Mouse (Mus musculus) CH12.LX (cell line): ENCODE results near the gene Scml4. TPM values are rescaled to one million over a fixed set of nuclear protein-coding genes. Genes with fewer than 3 reads are reported as not detected.

Experiments
- DNase-seq: peaks from one replicate; pipeline ENCODE4 v3.0.0-alpha.2; 2013; ENCODE audit errors: extremely low read depth
- H3K27ac ChIP-seq: 2 replicates; pipeline ENCODE4 v1.5.1; 2012; ENCODE audit warnings: low read depth, mild to moderate bottlenecking, control low read depth, moderate library complexity; ENCODE audit not compliant: insufficient read depth
- H3K27me3 ChIP-seq: replicated peaks from 2 replicates; pipeline ENCODE3; 2012; ENCODE audit warnings: inconsistent platforms
- H3K36me3 ChIP-seq, 2 experiments: replicated peaks in 1 of 2; 2 replicates each; pipeline versions ENCODE3 to v1.6.1; 2012; ENCODE audit warnings: inconsistent platforms in 1 of 2, low read length in 1 of 2, mild to moderate bottlenecking in 1 of 2, mixed read lengths in 1 of 2, moderate library complexity in 1 of 2; ENCODE audit not compliant: control insufficient read depth in 1 of 2, insufficient read depth in 1 of 2
- H3K4me1 ChIP-seq, 2 experiments: 2 replicates each; pipeline ENCODE4 v1.6.1; 2012; ENCODE audit warnings: inconsistent platforms in 1 of 2, moderate library complexity in 1 of 2; ENCODE audit not compliant: insufficient read depth in 2 of 2, control insufficient read depth in 1 of 2
- H3K4me2 ChIP-seq: 2 replicates; pipeline ENCODE4 v1.6.1; 2012; ENCODE audit warnings: low read depth, mild to moderate bottlenecking, control low read depth; ENCODE audit not compliant: poor library complexity, insufficient read depth, severe bottlenecking
- H3K4me3 ChIP-seq, 3 experiments: fragments of 150-350 bp in 1 of 3; sonication (generic) in 1 of 3; replicated peaks in 1 of 3; 2 replicates each; pipeline versions ENCODE3 to v1.5.1; 2011 to 2012; ENCODE audit warnings: low read depth in 2 of 3, low read length in 2 of 3, mild to moderate bottlenecking in 2 of 3, moderate library complexity in 2 of 3, control low read depth in 1 of 3, improper control_type of control experiment in 1 of 3, inconsistent platforms in 1 of 3, mixed read lengths in 1 of 3; ENCODE audit not compliant: poor library complexity in 1 of 3
- H3K79me2 ChIP-seq: replicated peaks from 2 replicates; pipeline ENCODE4 v1.6.1; 2012; ENCODE audit warnings: mild to moderate bottlenecking, moderate library complexity; ENCODE audit not compliant: control insufficient read depth, poor library complexity, insufficient read depth, severe bottlenecking; ENCODE audit errors: extremely low read depth
- H3K9ac ChIP-seq: 2 replicates; pipeline ENCODE4 v1.6.1; 2012; ENCODE audit warnings: low read depth, mild to moderate bottlenecking, control low read depth, moderate library complexity; ENCODE audit not compliant: insufficient read depth
- H3K9me3 ChIP-seq: replicated peaks from 2 replicates; pipeline ENCODE3; 2012; ENCODE audit warnings: low read length, inconsistent platforms, mixed read lengths
- CHD1 ChIP-seq: IDR thresholded peaks from 2 replicates; pipeline ENCODE4 v1.6.1; 2012; ENCODE audit warnings: low read depth, low read length, improper control_type of control experiment, inconsistent platforms
- ELF1 ChIP-seq: IDR thresholded peaks from 2 replicates; pipeline ENCODE4 v1.6.1; 2014; ENCODE audit warnings: low read depth, mild to moderate bottlenecking, inconsistent platforms, low read length, improper control_type of control experiment
- EP300 ChIP-seq: IDR thresholded peaks from 2 replicates; pipeline ENCODE4 v1.6.1; 2011; ENCODE audit warnings: low read length, improper control_type of control experiment
- ETS1 ChIP-seq: conservative IDR thresholded peaks from 2 replicates; pipeline ENCODE4 v1.6.1; 2012; ENCODE audit warnings: low read depth, mild to moderate bottlenecking, inconsistent platforms, low read length, improper control_type of control experiment, moderate library complexity
- GABPA ChIP-seq: IDR thresholded peaks from 2 replicates; pipeline ENCODE4 v1.6.1; 2012; ENCODE audit warnings: low read depth, low read length, improper control_type of control experiment, inconsistent platforms; ENCODE audit not compliant: insufficient replicate concordance
- HCFC1 ChIP-seq: IDR thresholded peaks from 2 replicates; pipeline ENCODE4 v1.6.1; 2012; ENCODE audit warnings: low read depth, mild to moderate bottlenecking, inconsistent platforms, low read length, improper control_type of control experiment
- JUN ChIP-seq: IDR thresholded peaks from 2 replicates; pipeline ENCODE4 v1.6.1; 2011; ENCODE audit warnings: low read depth, mild to moderate bottlenecking, low read length, improper control_type of control experiment, moderate library complexity; ENCODE audit not compliant: insufficient read depth
- KAT2A ChIP-seq: IDR thresholded peaks from 2 replicates; pipeline ENCODE4 v1.6.1; 2012; ENCODE audit warnings: low read length, improper control_type of control experiment, inconsistent platforms; ENCODE audit not compliant: insufficient replicate concordance
- MAFK ChIP-seq: IDR thresholded peaks from 2 replicates; pipeline ENCODE4 v1.6.1; 2011; ENCODE audit warnings: low read length, improper control_type of control experiment; ENCODE audit not compliant: insufficient replicate concordance
- MAX ChIP-seq: IDR thresholded peaks from 2 replicates; pipeline ENCODE4 v1.6.1; 2011; ENCODE audit warnings: low read length, improper control_type of control experiment
- MAZ ChIP-seq: IDR thresholded peaks from 2 replicates; pipeline ENCODE4 v1.6.1; 2012; ENCODE audit warnings: low read depth, mild to moderate bottlenecking, inconsistent platforms, low read length, improper control_type of control experiment, moderate library complexity
- MEF2A ChIP-seq: IDR thresholded peaks from 2 replicates; pipeline ENCODE4 v1.6.1; 2014; ENCODE audit warnings: low read depth, mild to moderate bottlenecking, inconsistent platforms, low read length, improper control_type of control experiment, borderline replicate concordance
- MYC ChIP-seq: IDR thresholded peaks from 2 replicates; pipeline ENCODE4 v1.6.1; 2011; ENCODE audit warnings: low read depth, mild to moderate bottlenecking, improper control_type of control experiment, low read length
- PAX5 ChIP-seq: IDR thresholded peaks from 2 replicates; pipeline ENCODE4 v1.6.1; 2012; ENCODE audit warnings: low read length, inconsistent platforms, mixed read lengths
- RAD21 ChIP-seq: IDR thresholded peaks from 2 replicates; pipeline ENCODE4 v1.6.1; 2011; ENCODE audit warnings: low read depth, mild to moderate bottlenecking, low read length, improper control_type of control experiment, moderate library complexity
- TBP ChIP-seq: conservative IDR thresholded peaks from 2 replicates; pipeline ENCODE4 v1.6.1; 2011; ENCODE audit warnings: low read depth, low read length, improper control_type of control experiment
- TCF12 ChIP-seq: IDR thresholded peaks from 2 replicates; pipeline ENCODE4 v1.6.1; 2014; ENCODE audit warnings: low read depth, mild to moderate bottlenecking, inconsistent platforms, low read length, improper control_type of control experiment
- ZKSCAN1 ChIP-seq: IDR thresholded peaks from 2 replicates; pipeline ENCODE4 v1.6.1; 2012; ENCODE audit warnings: low read depth, inconsistent platforms, low read length, improper control_type of control experiment, borderline replicate concordance
- dilution Hi-C: fragments of 300-500 bp; cut with MboI; formaldehyde crosslinking; loops from 2 replicates; pipeline ENCODE4 v1.14.3; 2020; ENCODE audit warnings: low sequenced_read_pairs; ENCODE audit not compliant: extremely low pct_unique_long_range_greater_than_20kb, extremely low pct_ligation_motif_present
- in situ Hi-C: fragments of 300-500 bp; cut with MboI; formaldehyde crosslinking; loops from 3 replicates; pipeline ENCODE4 v1.14.3; 2019; ENCODE audit warnings: low sequenced_read_pairs, low pct_ligation_motif_present, low pct_unique_long_range_greater_than_20kb, mixed read lengths
- polyA plus RNA-seq: library from polyadenylated mRNA; unstranded; fragments of >175 nt; gene quantifications from 2 replicates; pipeline ENCODE4 v1.2.1, GENCODE M21; 2012; ENCODE audit warnings: low read depth; ENCODE audit not compliant: insufficient read length
- total RNA-seq, 2 experiments: library from RNA; depleted of rRNA; stranded (reverse); fragments of 300-350 nt in 1 of 2; fragments of >200 nt in 1 of 2; gene quantifications; 2 replicates each; pipeline ENCODE4 v1.2.3; 2012 to 2014

Scml4 gene
- total and polyA plus RNA-seq, 3 experiments: 2.7 to 3.3 (median 3.0) TPM

DNA sequence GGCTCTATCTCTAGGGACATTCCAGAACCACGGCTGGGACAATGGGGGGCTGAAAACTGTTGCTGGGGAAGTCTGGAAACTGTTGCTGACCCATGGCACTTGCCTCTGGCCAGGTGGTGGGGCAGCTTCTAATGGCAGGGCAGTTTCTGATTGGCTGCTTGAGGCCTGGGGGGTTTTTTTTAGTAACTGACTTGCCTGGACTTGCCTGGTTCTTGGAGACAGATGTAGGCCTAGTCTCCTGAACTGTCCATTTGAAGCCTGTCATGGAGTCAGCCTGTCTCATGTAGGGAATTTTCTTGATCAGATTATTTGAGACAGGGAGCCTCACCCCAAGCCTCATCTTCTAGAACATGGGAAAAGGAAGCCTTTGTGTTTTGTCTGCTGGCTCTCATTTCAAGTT is 14.7 kb upstream of the Scml4 start:
- dilution Hi-C loops: no loop called here

GRCm38 (mm10) chr10:42848179-42849080 is 11.7 kb upstream of the Scml4 start:
- dilution Hi-C loops: no loop called here
- in situ Hi-C loops: no loop called here

More for the DNA sequence above, 14.7 kb upstream of the Scml4 start:
- peak; percentile 97 for TF ChIP-seq CHD1
- peak; percentile 31; the same call in 1 of the 2 replicates for TF ChIP-seq TCF12
- TF ChIP-seq MYC: no peak
- TF ChIP-seq GABPA: no peak
- peak; percentile 22; the same call in 1 of the 2 replicates for TF ChIP-seq HCFC1
- no peak for TF ChIP-seq JUN
- no peak for TF ChIP-seq EP300
- TF ChIP-seq MEF2A: peak; percentile 81
- Histone ChIP-seq H3K79me2 (no peaks in the 10 kb centered on the region), H3K9me3 (peaks cover 2% of the 10 kb centered on the region), H3K27ac (no peak overlapping the region), H3K4me1 (peaks cover 2 to 42% of the 10 kb centered on the region in 2 experiments; a peak in 3 of 4 replicates), H3K36me3 (peaks cover 0 to 7% of the 10 kb centered on the region in 2 experiments), H3K27me3 (no peaks in the 10 kb centered on the region), H3K4me3 (no peak overlapping the region), H3K9ac (no peak overlapping the region), H3K4me2 (no peak overlapping the region)
- peak; percentile 46 for DNase-seq
- in situ Hi-C loops: no loop called here

More at GRCm38 (mm10) chr10:42848179-42849080, 11.7 kb upstream of the Scml4 start:
- Histone ChIP-seq H3K9me3 (peaks cover 3% of the 10 kb centered on the region), H3K4me1 (peaks cover 2 to 34% of the 10 kb centered on the region in 2 experiments; a peak in 3 of 4 replicates), H3K27ac (no peak overlapping the region), H3K79me2 (no peaks in the 10 kb centered on the region), H3K4me2 (no peak overlapping the region), H3K4me3 (no peak overlapping the region), H3K9ac (no peak overlapping the region), H3K27me3 (no peaks in the 10 kb centered on the region), H3K36me3 (peaks cover 0 to 2% of the 10 kb centered on the region in 2 experiments)
- DNase-seq: no peak
- TF ChIP-seq MAZ (no peak), MAFK (no peak), RAD21 (no peak), MAX (no peak), HCFC1 (no peak), KAT2A (no peak), EP300 (no peak), ZKSCAN1 (no peak), ELF1 (no peak), PAX5 (no peak), MEF2A (no peak), ETS1 (no peak), GABPA (no peak), CHD1 (no peak), TBP (no peak)
